Mouse (Mus musculus) lung, adult 18-20 months (tissue): ENCODE results near the gene Foxn3.
A peak's percentile ranks its signal among the peaks of the same experiment; 100 is the strongest.

Experiments
- DNase-seq, 2 experiments: peaks; one replicate each; pipeline ENCODE4 v3.0.0; 2022; ENCODE audit warnings: mixed read lengths in 2 of 2

The Foxn3 gene

DNA sequence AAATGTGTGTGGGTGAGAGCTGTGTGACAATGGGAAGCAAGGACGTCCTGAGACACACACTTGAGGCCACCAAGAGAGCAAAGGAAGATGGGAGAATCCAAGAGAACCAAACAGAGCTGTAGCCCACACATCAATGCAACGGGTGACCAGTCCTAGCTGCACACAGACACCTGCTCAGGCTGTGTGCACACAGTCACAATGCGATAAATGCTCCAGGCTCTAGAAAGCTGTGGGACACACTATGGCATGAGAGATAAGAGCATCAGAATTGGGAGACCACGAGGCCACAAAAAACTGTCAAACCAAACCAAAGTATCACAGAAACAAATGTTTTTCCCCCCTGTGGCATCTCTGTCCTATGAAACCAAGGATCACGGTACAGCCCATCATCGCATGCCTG is 319.1 kb downstream of the Foxn3 start:
- DNase-seq, result no peak

DNA sequence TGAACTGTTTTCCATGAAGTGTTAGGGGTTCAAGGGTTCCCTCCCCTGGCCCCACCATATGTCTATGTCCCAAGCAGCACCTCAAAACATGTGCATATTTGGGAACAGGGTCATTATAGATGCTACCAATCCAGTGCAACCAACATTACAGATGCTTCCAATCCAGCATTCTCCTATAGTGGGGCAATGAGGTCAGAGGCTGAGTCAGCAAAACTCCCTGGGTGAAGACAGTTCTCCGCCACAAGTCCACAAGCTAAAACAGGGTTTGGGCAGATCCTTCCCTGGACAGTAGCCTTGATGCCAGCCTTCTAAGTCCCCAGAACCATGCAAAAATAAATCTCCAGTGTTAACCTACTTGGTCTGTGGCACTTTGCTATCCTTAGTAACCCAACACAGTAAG is 320.1 kb downstream of the Foxn3 start:
- DNase-seq, result no peak

DNA sequence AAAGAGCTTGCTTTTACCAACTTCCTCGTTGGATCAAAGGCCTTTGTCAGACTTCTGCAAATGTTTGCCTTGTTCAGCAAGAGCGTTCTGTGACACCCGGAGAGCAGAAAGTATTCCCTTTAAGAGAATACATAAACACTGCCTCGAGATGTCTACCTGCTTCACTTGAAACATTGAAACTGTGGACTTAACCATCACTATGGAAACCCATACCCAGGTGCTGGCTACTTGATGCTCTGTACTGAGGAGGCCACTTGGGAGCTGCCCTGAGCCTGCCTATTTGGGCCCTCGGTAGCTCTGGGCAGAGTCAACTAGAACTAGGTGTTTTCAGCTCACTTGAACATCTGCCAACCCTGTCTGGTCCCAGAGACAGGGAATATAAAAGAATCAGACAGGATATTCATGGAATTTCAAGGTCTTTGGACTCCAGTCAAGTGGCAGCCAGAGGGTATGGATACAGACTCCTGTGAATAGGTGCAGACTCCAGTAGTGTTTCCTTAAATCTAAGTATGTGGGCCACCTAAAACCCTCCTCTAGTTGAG is 323.1 kb downstream of the Foxn3 start:
- peak in 1 of 2 experiments; percentile 64 for DNase-seq

DNA sequence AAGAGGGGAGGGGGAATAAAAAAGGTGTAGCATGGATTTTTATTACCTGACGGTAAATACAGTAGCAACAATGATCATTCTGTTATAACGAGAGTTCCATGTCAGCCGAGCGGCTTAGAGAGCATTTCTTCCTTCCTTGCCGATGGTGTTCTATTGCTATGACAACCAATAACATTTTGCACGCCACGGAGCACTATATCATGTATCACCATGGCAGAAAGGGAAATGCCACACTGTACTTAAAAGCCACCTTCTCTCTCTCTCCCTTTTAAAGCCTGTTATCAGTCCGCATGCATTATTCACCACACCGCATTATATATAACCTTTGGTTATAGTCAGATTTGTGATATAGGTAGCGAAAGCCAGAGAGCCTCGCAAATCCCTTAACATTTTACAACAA is 323.6 kb downstream of the Foxn3 start:
- no peak for DNase-seq

DNA sequence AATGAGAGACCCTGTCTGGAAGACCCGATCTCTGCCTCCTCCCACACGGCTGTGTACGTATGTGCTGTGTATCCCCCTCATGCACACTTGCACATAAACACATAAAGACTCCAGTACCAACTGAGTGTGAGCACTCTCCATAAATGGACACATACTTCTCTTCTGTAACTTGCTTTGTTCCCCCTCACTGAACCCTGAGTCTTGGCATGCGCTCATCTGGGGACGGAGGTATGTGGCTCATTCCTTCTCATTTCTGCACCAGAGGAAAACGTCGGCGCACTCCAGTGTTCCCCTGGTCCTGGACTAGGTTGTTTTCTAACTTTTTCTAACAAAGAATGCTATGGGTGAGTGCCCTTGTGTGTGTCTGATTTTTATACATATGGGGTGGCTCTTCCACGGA is 325.9 kb downstream of the Foxn3 start:
- DNase-seq, result no peak

DNA sequence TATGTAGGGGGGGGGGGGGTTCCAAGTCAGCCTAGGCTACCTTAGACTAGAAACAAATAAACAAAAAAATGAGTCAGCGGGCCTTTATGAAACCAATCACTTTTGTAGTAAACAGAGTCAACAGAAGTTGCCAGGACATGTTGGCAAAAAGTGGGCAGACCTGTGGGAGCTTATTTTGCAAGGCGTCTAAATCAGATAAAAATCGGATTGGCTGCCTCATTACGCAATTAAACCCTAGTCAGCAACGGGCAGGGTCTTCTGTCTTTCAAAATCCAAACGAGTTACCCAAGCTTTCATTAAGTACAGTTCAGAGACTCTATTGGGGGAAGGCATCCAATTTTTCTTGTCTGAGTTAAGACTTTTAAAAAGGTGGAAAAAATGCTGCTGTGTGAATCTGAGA is 329.0 kb downstream of the Foxn3 start:
- DNase-seq, result peak in 1 of 2 experiments; percentile 53

DNA sequence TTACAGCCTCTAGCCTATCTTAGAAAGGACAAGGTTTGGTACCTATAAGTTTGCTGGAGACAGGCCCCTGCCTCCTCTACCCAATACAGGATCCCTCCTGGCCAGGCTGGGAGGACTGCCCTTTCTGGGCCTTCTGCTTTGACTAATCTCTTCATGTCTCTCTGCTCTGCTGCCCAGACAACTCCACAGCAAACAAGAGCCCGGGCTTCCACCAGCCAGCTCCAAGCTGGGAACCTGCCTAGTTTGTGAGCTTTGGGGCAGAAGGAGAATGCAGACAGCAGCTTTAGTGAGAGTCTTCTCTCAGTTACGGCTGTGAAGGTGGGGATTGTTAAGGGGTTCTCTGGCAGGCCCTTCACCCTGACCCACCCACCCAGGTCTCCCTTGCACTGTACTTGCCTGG is 330.0 kb downstream of the Foxn3 start:
- no peak for DNase-seq

DNA sequence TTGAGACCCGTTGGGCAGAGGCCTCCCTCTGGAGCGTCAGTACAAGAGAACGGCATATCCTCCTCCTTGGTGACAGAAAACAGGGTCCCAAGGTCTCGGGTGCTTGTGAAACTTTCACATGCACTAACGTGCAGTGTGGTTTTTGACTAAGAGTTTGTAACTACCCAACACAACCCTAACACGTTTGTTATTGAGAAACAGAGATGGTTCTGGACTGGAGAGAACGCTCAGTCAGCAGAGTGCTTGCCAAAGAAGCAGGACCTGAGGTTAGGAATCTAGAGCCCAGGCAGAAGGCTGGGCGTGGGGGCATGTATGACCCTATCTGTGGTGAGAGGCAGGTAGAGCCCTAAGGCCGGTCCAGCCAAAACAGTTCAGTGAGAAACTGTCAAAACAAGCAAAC is 330.9 kb downstream of the Foxn3 start:
- DNase-seq, result no peak

DNA sequence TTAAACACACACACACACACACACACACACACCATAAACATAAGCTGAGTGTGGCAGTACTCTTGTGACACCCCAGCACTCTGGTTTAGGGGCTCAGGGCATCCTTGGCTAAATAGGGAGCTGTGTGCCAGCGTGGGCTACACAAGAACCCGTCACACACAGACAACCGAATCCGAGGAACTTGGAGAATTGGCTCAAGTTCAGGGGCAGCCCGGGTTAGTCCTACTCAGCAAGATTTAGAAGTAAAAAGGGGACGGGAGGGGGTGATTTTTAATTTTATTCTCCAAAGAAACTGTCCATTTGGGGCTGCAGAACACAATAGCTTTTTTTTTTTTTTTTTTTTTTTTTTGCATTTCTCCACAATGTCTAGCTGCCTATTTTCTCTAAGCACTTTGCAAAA is 332.1 kb downstream of the Foxn3 start:
- DNase-seq, result no peak

DNA sequence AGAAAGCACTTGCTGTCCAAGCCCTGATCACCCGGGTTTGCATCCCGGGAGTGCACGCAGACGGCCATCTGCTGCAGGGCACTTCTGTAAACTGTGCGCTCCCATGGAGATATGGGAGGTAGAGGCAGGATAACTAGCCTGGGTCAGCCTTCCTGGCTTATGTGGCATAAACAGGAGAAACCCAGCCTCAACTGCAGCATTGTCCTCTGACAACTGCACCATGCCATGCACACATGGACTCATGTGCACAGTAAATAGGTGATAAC is 332.7 kb downstream of the Foxn3 start:
- no peak for DNase-seq

DNA sequence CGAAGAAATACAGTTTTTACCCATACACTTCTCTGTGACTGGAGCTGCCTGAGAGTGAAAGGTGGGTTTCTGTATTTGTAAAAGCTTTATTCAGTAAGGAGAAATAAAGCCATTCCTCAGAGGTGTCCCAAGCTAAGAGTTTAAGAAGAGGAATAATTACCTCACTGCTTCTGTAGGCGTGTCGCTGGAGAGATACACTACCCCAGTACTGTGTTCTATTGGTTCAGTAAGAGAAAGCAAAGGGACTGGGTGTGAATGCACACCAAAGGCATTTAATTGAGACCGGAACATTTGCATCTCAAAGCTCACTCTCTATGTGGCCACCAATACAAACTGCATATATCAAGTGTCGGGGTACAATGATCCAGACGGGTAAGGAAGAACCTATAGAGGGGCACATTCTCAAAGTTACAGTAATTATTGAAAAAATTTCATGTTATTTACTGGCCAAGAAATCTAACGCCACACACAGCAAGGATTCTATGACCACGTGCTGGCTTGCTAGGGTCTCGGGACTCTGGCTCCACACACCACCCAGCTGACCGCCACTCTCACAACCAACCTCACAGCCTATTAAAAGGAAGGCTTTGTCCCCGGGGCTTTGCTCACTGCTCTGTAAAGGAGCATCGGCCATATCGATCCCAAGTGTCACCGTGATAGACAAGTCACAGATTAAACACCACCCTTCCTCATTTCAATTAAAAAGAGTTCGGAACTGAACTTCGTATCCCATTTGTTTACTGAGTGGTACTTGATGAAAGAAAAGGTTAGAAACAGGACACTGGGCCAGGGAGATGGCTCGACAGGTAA is 333.2 kb downstream of the Foxn3 start:
- no peak for DNase-seq

DNA sequence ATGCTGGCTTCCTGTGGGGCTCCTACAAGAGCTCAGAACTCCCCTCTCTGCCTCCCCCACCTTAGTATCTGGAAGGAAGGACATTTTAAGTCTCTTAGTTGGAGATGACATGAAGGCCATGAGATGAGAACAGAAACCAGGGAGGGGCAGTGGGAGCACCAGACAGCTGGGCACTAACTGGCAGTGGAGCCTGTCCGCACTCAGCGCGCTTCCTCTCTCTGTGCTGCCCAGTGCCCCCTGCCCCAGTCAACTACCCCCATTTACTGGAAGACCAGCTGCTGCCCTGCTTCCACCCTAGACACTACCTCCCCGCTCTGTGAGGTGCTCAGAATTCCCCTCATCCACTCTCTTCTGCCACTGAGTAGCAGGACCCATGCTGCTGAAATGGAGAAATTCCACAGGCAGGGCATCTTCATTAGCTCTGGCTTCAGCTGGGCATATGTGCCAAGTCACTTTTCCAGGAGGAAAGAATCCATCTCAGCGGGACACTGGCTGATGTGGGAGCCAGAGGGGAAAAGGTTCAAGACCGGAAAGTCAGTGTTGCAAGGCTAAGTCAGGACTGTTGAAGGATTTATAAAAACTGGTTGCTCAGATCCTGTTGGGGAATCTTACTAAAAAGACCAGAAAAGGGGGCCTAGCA is 335.9 kb downstream of the Foxn3 start:
- peak in 1 of 2 experiments; percentile 32 for DNase-seq

DNA sequence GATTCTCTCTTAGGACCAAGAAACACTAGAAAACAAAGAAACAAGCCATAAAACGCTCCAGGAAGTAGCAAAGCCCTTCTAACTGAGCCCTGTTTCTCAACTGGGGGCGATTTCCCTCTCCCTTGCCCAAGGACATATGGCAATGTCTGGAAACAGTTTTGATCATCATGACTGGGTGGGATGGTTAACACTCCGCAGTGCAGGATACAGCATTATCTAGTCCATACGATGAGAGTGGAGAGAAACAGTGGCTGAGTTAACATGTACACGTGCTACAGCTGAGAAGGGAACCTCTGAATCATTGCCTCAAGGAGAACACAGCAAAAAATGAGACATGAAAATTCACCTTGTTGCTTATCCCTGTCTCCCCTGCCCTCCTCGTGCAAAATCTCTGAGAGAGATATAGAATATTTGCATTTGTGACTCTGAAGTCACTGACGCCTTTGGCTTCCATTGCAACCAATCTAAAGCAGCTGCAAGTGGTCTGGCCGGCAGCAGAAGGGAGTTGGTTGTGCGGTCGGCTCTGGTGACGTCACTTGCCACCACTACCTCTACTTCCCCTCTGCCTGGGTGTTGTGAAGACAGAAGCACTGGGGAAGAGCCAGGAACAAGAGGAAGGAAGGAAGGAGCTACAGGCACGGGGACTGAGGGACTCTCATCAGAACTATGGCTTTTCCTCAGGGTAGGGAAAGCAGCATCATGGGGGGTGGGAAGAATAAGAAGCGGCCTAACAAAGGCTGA is 338.3 kb downstream of the Foxn3 start:
- DNase-seq, result peak in 1 of 2 experiments; percentile 54

DNA sequence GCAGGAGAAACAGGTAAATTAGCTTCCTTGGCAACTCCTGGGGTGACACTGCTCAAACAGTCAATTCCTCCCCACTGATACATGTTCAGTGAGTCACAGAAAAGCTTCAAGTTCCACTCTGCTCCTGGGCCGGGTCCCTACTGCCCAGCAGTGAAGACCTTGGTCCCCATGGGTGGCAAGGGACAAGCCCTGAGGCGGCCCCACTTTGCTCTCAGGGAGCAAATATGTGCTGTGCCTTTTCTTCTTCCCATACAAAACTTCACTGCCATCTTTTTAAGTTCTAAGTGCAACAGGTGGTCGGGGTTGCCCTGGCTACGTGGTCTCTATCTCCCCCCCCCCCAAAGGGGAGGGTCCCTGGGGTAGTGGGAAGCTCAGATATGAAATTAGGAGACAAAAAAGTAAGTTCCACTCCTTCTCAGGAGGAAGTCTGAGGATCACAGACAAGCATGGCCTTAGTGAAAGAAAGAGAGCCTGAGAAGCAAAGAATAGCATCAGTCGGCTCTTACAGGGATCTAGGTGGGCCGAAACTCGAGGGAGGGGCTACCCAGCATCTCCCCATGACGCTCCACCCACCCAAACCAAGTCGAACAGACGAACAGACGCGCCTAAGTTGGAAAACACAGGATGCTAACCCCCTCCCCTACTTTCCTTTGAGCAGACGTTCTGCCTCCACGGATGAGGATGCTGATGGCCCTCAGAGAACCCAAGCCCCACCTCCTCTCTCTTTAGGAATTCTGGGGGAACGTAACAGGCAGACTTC is 342.1 kb downstream of the Foxn3 start:
- no peak for DNase-seq

DNA sequence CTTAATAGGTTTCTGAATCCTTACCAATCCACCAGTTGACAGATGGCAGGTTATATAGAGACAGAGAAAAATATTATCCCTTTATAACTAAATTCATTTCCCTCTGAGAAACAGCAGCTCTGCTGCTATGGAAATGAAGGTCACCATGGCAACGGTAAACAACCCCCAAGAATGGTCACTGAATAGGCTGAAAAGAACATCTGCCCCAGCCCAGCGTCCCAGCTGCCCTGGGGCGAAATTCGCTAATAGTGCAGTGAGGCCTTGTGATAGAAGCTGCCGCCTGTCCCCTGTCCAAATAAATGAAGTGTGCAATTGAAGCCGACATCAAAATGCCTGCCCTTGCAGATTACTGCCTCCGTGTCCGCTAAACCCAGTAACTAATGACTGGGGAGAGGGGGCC is 343.0 kb downstream of the Foxn3 start:
- DNase-seq, result no peak

DNA sequence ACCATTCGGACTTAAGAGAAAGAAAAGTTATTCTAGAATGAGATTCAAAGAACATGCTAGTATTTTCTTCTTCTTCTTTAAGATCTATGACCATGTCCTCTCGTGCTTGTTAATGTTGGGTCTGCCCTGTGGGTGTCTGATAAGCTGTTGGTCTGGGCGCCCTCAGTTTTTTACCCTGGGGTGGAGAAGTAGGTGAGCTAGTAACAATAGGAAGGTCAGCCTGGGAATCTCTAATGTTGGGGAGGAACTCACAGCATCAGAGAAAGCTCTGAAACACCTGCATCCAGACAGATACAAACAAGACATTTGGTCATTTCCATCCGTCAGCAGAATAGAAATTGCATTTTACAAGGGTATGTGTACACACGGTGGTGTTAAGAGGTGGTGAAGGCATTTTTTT is 343.6 kb downstream of the Foxn3 start:
- DNase-seq, result no peak

DNA sequence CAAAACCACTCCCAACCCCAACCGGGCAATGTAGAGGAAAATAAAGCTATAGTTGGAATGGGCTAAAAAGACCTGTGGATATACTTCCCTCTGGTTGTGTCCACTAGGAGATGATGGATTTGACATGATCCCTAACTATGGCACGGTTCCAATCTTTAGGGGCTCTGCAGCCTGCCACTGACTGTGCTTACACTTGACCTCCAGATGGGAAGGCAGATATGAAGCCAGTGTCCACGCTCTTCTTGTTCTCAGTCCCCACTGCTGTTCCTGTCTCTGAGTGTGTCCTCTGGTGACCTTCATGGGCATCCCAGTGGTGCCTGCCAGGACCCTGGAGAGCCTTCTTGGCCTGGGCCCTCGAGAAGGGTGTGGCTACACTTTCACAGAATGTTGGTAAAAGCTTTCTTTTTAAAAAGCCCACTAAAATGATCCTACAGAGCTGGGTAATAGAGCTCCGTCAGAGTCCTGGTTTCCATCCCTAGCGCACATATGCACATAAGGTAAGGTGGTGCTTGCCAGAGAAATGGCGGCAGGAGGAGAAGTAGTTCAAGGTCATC is 346.2 kb downstream of the Foxn3 start:
- no peak for DNase-seq

DNA sequence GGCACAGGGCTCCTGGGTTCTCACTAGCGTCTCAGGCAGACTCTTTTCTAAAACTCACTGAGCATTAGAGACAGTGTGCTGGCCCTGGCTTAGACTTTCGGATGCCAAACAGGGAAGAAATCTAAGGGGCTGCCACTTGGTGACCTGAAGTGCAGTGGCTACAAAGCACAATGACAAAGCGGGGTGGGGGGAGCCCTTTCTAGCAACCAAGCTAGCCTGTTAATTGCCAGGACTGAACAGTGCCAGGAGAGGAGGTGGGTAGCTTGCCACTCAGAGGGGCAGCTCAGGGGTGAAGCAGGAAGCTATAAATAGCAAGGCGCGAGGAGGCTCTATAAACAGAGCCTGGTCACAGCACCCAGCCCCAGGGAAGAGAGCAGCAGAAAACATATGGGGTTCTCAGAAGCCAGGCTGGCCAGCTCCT is 347.0 kb downstream of the Foxn3 start:
- DNase-seq, result no peak

DNA sequence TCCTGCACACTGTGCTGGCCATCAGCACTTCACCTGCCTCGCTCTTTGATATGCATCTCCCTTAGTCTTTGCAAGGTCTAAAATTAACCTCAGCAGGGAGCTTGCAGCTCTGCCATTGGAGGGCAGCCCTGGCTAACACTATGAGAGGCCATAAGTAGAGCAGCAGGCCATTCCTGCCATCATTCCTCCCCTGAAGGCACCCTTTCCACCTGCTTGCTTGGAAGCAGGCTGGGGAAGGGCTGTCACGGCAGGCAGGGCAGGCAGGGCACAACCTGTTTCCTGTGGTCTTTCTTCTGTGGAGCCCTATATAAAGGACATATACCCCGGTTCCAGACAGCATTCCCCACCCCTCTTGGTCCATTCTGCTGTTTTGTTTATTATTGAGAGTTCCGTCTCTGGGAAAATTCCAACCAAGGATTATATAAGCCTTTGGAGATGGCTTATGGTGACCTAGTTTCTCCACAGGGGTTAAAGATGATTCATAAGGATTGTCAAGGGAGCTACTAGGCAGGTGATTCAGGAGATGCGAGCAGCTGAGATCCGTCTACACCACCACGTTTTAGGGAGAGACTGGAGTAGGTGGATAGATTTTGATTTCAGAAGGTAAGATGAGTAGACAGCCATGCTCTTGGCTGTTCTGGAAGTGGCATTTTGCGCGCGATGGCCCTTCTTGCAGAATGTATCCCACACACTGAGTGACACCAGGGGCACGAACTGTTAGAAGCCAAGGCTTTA is 347.7 kb downstream of the Foxn3 start:
- peak; percentile 38 to 52 for DNase-seq

DNA sequence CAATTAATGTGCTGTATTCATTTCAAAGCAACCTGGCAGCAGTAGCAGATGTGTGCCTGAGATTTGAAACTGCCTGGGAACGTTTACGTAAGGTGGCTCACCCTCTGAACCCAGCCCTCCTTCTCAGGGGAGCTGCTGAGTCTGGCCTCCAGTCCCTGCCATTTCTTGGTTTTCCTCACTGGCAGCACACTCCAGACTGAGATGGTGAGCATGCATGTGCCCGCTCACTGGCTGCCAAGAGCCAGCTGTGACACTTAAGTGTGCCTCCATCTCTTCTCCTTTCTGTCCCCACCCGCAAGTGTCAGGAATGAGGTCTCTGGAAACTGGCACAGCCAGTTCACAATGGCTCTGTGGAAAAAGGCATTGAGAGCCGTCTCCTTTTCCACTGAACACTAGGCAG is 349.3 kb downstream of the Foxn3 start:
- DNase-seq, result no peak

DNA sequence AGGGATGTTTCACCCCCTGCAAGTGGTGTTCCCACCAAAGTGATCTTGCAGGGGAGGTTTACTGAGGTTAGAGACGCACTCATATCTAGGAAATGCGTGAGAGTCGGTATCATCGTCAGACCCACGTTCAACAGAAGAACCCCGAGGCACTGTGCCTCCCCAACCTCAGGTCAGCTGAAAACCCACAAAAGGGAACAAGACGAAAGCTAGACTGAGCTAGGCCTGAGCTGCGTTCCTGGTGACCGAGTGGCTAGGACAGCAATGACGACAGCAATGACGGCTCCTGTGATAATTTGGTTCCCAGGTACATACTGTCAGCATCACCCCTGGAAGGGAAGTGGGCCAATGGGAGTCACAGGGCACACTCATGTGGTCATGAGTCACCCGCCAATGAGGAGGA is 350.2 kb downstream of the Foxn3 start:
- no peak for DNase-seq

DNA sequence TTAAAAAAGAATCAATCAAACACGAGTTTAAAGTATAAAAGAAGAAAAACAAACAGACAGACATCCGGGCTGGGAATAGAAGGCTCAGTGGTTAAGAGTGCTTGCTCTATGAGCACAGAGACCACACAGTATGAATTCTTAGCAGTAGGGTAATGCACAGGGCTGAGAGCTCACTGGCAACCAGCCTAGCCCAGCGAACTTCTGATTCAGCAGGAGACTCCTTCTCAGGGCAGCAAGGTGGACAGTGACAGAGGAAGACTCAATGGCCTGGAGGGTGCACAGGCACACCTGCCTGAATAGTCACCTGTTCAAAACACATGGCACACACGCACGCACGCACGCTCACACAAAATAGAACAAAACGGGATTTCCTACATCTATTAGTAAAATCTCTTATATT is 353.6 kb downstream of the Foxn3 start:
- DNase-seq, result no peak
